Mouse (Mus musculus): Measurements from ENCODE around the gene Rab12.

The Rab12 gene

DNA sequence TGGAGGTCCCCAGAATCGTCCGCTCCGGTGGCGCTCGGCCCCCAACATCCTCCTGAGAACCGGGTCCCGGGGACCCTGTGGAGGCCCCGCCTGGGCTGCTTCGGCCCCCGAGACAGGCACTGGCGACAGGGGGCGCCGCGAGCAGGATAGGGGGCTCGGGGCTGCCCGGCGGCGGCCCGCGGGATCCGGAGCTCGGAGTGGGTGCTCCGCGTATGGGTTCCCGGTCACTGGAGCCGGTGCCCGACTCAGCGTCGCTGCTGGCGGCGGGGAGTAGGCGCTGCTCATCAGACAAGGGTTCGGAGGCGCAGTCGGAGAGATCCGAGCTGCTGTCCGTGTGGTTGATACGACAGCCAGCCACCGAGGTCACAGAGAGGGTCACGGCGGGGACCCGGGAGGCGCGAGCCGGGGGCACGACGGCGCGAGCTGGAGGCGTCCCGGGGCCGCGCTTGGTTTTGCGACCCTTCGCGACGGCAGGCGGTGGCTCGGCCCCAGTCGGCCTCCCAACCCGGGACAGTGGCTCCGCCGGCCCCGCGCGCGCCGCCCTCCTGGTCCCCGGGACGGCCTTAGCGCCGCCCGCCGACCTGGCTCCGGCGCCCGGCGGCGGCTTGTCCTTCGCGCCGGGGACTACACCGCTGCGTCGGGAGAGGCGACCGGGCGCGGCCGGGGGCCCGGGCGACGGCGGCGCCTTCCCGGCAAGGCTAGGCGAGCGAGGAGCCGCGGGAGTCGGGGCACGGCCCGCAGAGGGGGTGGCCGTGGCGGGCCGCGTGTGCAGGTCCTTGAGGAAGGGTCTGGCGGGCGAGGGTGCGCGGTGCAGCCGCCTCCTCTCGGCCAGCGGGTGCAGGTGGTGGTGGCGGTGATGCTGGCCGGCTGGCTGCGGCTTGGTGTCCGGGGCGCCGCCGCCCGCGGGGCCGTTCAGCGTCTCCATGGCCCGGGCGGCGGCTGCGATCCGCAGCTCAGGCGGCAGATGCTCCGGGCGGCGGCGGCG lies 70.8 kb downstream of the Rab12 start:
- no peak for DNase-seq (ENCODE audit: low spot score)

DNA sequence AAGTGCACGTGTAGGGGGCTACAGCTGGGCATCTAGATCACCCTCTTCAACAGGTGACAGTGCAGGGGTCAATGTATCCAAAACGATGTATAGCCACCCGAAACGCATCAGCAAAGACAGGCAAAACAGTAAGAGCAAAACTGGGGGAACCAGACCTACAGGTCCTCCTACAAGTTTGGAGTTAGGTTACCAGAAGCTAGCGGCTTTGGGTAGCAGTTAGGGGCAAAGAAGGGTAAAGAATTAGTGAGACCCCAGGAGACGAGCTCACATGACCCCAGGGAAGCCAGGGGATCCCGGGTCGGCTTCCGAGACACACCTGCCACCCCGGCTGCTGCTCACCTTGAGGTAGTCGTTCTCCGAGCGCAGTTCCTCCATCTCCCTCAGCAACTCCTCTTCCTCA lies 71.6 kb downstream of the Rab12 start:
- DNase-seq (ENCODE audit: low spot score): no peak

DNA sequence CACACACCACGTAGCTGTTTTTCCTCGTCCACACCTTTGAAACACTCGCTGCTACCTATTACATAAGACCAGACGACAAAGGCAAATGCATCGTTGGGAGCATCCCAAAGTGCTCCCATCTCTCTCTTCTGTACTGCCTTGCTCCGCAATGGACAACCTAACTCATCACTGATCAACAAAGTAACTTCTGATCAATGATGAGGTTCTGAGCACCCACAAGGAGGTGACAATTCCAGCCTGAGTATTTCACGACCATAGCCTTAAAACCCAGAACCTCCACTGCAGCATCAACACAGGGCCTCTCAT lies 72.6 kb downstream of the Rab12 start:
- no peak for DNase-seq (ENCODE audit: low spot score)

DNA sequence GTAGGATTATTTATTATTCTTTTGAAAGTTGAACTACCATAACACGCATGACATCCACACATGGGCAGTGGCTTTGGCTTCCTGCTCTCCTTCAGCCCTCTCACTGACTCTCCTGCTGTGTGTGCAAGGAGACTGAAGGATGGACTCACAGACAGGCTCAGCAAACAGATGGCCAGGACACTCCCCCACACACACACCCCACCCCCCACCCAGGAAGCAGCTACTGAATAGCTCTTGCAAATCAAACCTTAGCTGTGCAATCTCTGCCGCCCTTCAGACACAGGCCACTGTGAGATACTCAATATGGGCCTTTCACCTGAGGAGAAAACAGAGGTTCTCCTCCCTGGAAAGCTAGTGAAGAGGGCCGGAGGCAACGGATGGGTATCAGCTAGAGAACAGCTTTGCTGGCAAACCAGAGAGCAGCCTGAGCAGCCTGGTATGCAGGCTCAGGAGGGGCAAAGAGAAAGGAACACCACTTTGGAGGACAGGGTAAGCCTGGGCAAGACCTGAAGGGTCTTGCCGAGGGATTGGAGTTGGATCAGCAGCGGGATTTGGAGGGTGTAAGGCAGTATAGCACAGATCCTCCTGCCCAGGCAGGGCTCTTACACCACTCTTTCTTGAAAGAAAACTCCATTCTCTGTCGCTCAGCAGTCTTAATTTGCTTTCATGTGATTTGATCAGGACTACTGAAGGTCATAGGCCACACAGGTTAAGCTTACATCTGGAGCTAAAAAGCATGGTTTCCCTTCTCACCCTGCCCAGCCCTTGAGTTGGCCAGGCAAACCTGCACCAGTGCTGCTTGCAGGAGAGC lies 73.1 kb downstream of the Rab12 start:
- DNase-seq (ENCODE audit: low spot score): no peak

Data from layer of hippocampus, adult 9-10 months (tissue).